Mouse (Mus musculus): ENCODE data around the gene C1qtnf1.

- TF ChIP-seq CTCF (IDR thresholded peaks at IDR 0.05; ENCODE audit: extremely low read depth, insufficient read depth, insufficient read length, insufficient replicate concordance) (no peak), POLR2A (IDR thresholded peaks at IDR 0.05; ENCODE audit: low read depth, low read length) (no peak)
These were observed 461 bp downstream of the C1qtnf1 start for GRCm38 (mm10) chr11:118428460-118428868.

Measured in spleen, adult 2 months (tissue).